Mouse (Mus musculus): ENCODE results near the gene Gm20388.

- TF ChIP-seq CTCF (IDR thresholded peaks at IDR 0.05; ENCODE audit: insufficient read depth, low read depth, low read length) (no peak), POLR2A (IDR thresholded peaks at IDR 0.05; ENCODE audit: insufficient read depth, low read depth, low read length) (no peak)
Measured at GRCm38 (mm10) chr8:120851411-120851810, 940.8 kb downstream of the Gm20388 start.

Data from olfactory bulb, adult 2 months (tissue).